21 mouse cellular contexts compared by ENCODE assay signal in genomic region chr11:82632191-82632590, GRCm38 (mm10).
"Had no signal": no experiment of that assay in that cellular context is flagged by ENCODE, and none has a peak within 500 bp of the region (broad histone marks: within the 10 kb centered on the region; RNA-seq: fewer than 3 reads in every experiment).

No protein-coding gene starts in this region.

- ATAC-seq: liver, postnatal 0 days; lung, postnatal 0 days had no signal

- DNase-seq: kidney, adult 18-20 months; kidney, adult 9 months; kidney, postnatal 14 days; layer of hippocampus, postnatal 36 days; left cerebral cortex, postnatal 4 days; liver, postnatal 0 days; lung, embryonic 14.5 days; right cerebral cortex, adult 18-20 months; right cerebral cortex, postnatal 14 days; right cerebral cortex, postnatal 4 days had no signal

- H3K27ac ChIP-seq: left cerebral cortex, adult 2 months; limb, embryonic 12.5 days; limb, embryonic 15.5 days; liver, embryonic 14.5 days; macrophage; midbrain, embryonic 12.5 days; midbrain, embryonic 15.5 days; neural tube, embryonic 12.5 days; neural tube, embryonic 15.5 days had no signal

- H3K9me3 ChIP-seq: limb, embryonic 15.5 days; midbrain, embryonic 12.5 days; midbrain, embryonic 15.5 days; neural tube, embryonic 15.5 days had no signal

- H3K36me3 ChIP-seq: limb, embryonic 12.5 days; limb, embryonic 15.5 days; midbrain, embryonic 12.5 days; midbrain, embryonic 15.5 days; neural tube, embryonic 12.5 days; neural tube, embryonic 15.5 days had no signal

- H3K4me3 ChIP-seq: left cerebral cortex, adult 2 months; limb, embryonic 12.5 days; limb, embryonic 15.5 days; midbrain, embryonic 12.5 days; midbrain, embryonic 15.5 days; neural tube, embryonic 12.5 days; neural tube, embryonic 15.5 days had no signal

- H3K4me1 ChIP-seq: limb, embryonic 15.5 days; midbrain, embryonic 15.5 days had no signal

- H3K4me2 ChIP-seq: limb, embryonic 12.5 days; limb, embryonic 15.5 days; liver, embryonic 11.5 days; lung, embryonic 14.5 days; midbrain, embryonic 12.5 days; midbrain, embryonic 15.5 days; neural tube, embryonic 12.5 days; neural tube, embryonic 15.5 days had no signal

- H3K9ac ChIP-seq: limb, embryonic 12.5 days; limb, embryonic 15.5 days; liver, embryonic 14.5 days; liver, postnatal 0 days; lung, embryonic 14.5 days; midbrain, embryonic 12.5 days; midbrain, embryonic 15.5 days; neural tube, embryonic 12.5 days; neural tube, embryonic 15.5 days had no signal

- H3K27me3 ChIP-seq: limb, embryonic 15.5 days; midbrain, embryonic 12.5 days; midbrain, embryonic 15.5 days; neural tube, embryonic 12.5 days; neural tube, embryonic 15.5 days had no signal
